Mouse (Mus musculus): ENCODE data around the gene Aldh1a1.

- TF ChIP-seq CTCF (IDR thresholded peaks at IDR 0.05; ENCODE audit: insufficient read depth, low read length) (no peak), POLR2A (IDR thresholded peaks at IDR 0.05; ENCODE audit: borderline replicate concordance, extremely low read depth, low read depth, low read length) (no peak)
These were observed 121.9 kb downstream of the Aldh1a1 start for GRCm38 (mm10) chr19:20614252-20614930.
